Mouse (Mus musculus): ENCODE results near the gene Macrod1.

The Macrod1 gene

DNA sequence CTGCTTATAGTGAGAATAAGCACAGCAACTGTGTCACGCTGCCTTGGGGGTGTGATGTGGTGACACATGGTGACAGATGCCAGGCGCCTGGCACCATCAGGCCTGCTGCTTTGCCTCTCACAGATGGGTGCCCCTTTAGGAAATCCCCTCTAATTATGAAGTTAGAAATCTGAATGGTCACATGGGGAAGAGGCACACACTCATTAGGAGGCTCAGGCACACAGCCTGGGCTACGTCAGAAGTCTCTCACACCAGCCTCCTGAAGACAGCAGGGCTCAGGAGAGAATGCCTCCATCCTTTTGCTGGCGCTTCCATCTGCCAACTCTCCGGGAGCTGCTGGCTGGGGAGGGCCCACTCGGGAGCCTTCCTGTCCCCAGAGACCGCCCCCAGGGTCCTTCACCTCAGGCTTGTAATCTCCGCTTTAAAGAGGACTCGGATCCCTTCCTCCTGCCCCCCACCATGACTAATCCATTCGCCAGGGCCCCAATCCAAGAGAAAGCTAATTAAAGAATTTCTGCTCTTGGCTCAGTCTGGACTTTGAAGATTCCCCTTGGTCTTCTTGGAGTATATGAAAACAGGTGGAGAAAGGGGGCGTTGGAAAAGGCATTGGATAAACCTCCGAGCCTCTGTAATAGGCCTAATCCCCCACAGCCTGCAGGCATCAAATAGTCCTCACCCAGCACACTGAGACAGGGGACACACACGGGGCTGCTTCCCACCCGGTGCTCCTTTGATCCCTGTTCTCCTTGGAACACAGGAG lies 26.6 kb downstream of the Macrod1 start:
- DNase-seq = no peak

GRCm38 (mm10) chr19:7084734-7085133 lies 28.1 kb downstream of the Macrod1 start:
- DNase-seq = no peak

DNA sequence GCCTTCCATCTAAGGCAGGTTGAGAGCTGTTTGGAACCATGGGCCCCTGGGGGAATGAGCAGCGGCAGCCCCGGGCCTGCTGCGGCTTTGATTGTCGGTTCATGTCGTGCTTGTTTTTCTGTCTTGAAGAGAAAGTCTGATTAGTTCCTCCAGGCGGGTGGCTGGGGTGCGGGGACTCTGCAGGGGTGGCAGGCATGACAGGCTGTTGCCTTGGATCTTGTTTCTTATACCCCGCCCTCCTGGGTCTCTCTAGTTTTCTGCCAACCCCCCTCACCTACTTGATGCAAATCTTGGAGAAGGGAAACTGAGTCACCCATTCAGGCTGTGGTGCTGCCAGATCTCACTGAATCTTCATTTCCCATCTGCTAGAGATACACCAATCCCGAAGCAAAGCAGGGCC lies 31.9 kb downstream of the Macrod1 start:
- no peak for DNase-seq

GRCm38 (mm10) chr19:7089050-7089449 lies 32.4 kb downstream of the Macrod1 start:
- DNase-seq = no peak

GRCm38 (mm10) chr19:7089842-7090251 lies 33.2 kb downstream of the Macrod1 start:
- DNase-seq = no peak

DNA sequence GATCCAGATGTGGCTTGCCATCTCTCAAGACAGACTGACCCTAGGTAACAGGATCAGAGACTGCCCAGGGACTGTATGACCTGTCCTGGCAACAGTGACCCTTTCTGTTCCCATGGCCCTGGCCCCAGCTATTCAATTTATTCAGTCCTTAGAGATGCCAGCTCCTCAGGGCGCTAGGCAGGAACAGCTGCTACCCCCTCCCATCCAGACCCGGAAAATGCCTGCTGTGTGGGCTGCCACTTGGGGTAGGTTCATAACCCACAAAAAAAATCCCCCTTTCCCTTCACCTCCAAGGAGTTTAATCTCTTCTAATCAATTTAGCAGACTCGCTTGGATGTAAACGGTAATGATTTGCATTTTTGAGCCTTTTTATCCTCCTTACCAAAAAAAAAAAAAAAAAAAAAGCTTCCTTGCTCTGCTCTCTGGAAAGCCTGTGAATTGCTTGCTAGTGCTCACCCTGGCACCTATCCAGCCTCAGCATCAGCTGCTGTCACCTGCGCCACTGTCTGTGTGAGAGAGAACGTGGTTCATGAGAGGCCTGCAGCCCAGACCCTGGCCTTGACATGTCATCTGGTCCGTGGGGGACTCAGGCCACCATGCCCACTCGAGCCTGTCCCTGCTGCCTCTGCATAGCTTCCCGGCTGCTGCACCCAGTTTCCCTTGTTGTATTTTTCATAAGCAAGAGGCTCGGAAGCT lies 33.9 kb downstream of the Macrod1 start:
- no peak for DNase-seq

DNA sequence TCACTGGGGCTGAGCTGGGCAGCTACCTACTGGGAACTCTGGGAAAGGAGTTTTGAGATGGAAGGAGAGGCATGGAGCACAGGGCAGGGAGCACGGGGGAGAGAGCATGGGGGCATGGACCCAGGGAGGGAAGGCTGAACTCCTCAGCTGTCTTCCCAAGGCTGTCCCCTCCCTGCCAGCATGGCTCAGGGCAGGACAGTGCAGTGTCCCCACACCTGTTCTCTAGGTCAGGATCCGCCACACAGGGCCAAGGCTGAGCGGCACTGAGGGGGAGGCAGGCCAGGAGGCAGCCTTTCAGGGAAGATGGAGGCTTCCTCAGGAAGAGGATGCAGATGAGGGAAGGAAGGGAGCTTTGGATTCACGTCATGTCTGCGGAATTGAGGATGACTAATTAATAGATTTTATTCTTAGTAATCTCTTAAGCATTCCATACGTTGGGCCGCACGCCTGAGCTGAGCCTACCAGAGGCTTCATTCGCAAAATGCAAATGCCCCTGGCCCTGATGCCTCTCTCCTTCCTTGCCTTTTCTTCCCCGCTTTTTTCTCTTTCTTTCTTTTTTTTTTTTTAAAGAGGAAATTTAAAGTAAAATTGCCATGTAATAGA lies 34.9 kb downstream of the Macrod1 start:
- no peak for DNase-seq

- DNase-seq = no peak
Observed at GRCm38 (mm10) chr19:7092756-7093155, 36.1 kb downstream of the Macrod1 start.

DNA sequence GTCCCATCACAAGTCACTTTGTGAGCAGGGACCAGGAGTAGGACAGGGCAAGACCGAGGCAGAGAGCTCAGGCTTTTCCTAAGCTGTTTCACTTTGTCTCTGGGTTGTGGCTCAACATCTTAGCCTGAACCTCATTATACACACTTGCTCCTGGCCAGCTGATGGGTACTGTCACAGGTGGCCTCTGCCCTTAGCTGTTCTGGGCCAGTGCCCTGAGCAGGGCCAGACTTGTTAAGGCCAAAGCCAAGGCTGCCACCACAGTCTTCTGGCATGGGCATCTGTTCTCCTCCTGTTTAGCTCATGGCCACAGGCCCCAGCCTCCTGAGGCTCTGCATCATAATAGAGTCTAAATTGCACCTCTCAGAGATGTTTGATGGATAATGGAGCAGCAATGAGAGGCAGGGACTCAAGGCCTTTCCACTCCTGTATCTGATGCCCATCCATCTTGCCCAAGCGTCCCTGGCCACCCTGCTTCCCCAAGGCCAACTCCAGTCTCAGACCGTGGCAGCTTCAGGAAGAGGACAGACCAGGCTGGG lies 43.1 kb downstream of the Macrod1 start:
- DNase-seq = no peak

DNA sequence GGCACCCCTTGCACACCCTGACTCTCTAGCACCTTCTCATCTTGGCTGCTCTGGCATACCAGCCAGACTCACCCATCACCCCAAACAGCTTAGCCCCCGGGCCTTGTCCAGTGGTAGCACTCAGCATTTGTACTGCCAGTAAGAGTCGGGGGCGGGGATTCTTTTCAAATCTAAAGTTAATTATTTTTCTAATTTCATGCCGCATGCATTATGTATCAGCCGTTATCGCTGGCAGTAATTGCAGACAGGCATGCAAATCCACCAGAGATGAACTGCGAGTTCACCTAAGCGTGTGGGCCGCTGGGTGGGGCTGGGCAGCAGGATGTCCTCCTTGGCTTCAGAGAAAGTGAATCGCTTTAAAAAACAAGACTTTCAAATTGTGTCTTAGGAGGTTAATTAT lies 45.4 kb downstream of the Macrod1 start:
- DNase-seq = no peak

DNA sequence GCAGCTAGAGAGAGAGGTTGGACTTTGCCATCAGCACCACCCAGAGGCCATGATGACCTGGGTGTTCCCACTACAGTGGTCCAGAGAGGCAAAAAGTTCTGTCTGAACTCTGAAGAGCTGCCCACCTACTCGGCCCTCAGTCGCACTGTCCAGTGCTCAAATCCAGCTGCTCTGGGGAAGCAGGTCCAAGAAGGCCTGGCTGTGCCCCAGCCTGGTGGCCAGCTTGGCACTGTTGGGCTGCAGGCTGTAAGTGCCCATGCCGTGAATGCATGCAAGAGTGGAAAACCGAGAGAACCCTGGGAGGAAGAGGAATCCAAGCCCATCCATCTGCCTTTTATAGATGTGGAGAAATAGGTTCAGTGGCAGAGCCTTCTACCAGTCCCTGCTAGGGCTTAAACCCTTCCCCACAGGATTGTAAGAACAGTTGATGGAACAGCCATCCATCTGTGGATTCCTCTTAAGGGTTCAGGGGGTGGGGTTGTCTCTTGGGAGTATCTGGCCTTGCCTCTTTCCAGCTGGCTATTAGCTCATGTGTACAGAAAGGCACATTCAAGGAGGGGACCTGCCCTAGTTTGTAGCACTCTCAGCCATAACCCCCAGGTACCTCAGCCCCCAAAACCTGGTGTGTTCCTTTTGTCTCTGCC lies 46.9 kb downstream of the Macrod1 start:
- no peak for DNase-seq

GRCm38 (mm10) chr19:7103993-7104401 lies 47.4 kb downstream of the Macrod1 start:
- no peak for DNase-seq

DNA sequence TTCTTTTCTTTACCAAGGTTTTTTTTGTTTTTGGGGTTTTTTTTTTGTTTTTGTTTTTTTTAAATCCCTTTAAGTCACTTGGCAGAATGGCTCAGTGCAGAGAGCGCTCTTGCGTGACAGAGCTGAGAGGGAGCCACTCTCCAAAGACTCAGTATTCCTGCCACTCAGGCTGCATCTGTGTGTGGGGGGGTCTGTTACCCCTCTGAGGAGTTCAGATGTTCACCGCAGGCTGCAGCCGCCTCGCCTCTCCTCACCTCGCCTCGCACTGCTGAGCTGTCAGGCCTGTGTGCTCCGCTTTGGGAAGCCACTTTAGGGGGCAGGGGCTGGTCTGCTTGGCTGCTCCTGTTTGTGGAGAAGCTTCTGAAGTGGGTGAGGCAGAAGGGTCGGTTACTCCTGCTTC lies 48.9 kb downstream of the Macrod1 start, which contains the start of gene Flrt1:
TSS of gene Flrt1 (minus strand) at position 186 of the 400 bp plus-strand sequence.
- no peak for DNase-seq

DNA sequence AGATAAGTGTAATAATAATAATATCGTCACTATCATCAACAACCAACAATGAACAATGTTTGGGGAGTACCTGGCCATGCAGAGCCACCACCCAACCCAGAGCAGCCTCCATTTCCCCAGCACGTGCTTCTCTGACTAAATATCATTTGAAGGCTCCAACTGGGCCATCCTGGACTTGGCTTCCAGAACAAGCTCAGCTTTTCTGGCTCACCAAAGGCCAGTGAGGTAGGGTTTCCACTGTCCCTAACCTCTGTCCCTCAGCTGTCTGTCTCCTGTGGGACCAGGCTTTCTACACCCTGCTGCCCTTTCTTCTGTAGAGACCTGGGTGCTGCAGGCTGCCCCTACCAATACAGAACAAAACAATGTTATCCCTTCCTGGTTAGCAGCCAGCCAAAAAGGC lies 50.0 kb downstream of the Macrod1 start:
- no peak for DNase-seq

DNA sequence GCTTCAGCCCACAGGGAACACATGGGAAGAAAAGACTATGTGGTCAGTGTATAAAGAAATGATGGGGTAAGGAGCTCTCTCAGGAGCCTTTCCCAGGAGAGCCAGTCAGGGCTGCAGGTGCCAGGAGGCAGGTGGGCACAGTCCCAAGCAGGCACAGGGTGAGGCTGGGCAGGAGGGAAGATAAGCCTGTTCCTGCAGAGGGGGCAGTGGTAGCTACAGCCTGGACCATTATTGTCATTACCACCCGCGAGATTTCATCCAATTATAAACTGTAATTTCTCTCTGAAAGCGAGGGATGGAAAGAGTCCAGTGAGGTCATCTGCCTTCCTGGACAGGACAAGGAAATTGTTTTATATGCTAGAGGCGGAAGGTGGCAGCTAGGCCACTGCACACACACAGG lies 50.6 kb downstream of the Macrod1 start:
- no peak for DNase-seq

- DNase-seq = peak; percentile 48
Observed at GRCm38 (mm10) chr19:7108114-7108905, 51.7 kb downstream of the Macrod1 start.

DNA sequence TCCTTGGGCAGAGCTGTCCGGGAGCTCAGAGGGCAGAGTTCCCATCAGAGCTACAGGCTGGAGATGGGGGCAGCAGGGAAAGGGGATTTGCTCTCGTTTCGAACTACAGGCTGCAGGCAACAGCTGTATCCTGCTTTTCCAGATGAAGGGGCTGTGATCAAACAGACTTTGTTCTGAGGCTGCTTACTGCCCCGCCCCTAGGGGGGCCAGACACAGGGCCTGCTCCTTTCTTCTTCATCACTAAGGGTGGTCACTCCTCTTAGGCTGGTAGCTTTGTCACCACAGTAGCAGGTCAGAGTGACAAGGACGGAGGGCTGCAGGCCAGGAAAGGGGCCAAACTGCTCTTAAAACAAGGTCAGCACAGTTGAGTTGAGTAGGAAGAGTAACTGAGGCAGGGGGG lies 53.5 kb downstream of the Macrod1 start:
- no peak for DNase-seq

GRCm38 (mm10) chr19:7110875-7111274 lies 54.3 kb downstream of the Macrod1 start:
- DNase-seq = no peak

GRCm38 (mm10) chr19:7111309-7111708 lies 54.7 kb downstream of the Macrod1 start:
- no peak for DNase-seq

- DNase-seq = no peak
Observed at GRCm38 (mm10) chr19:7111710-7112109, 55.1 kb downstream of the Macrod1 start.

GRCm38 (mm10) chr19:7112628-7113027 lies 56.0 kb downstream of the Macrod1 start:
- DNase-seq = no peak

GRCm38 (mm10) chr19:7113574-7113973 lies 57.0 kb downstream of the Macrod1 start:
- DNase-seq = no peak

All from cerebellum, adult 8-10 months (tissue).